Mouse (Mus musculus) erythroid progenitor cell, adult 5-6 weeks (primary cell): ENCODE data around the gene Ndufaf1. TPM values are rescaled to one million over a fixed set of nuclear protein-coding genes. Genes with fewer than 3 reads are reported as not detected.
"Not testable (repeated sequence)": the region's sequence is repeated elsewhere in the genome, so short reads cannot be mapped to it uniquely, and the experiment has no call there.

Experiments
- ATAC-seq: replicated peaks from 2 replicates; pipeline ENCODE4 v1.8.0; 2016; ENCODE audit warnings: moderate number of reproducible peaks, mild to moderate bottlenecking, moderate TSS enrichment, inconsistent platforms; ENCODE audit not compliant: poor library complexity, low FRiP score, severe bottlenecking
- total RNA-seq, 2 experiments: library from RNA; stranded (forward) in 1 of 2; stranded (reverse) in 1 of 2; fragments of 150-400 nt in 1 of 2; fragments of 186-747, 209-891 nt in 1 of 2; gene quantifications; 2 replicates each; pipeline versions ENCODE4 v1.2.3 to v1.2.4; 2015 to 2017; ENCODE audit warnings: low replicate concordance in 2 of 2

Ndufaf1 gene
- total RNA-seq, 2 experiments from 2014 or later, result 5.4 to 8.4 TPM

GRCm38 (mm10) chr2:119619002-119619401 lies 43.6 kb downstream of the Ndufaf1 start:
- not testable (repeated sequence) for ATAC-seq

- ATAC-seq, result peak; percentile 93
These were observed 44.2 kb downstream of the Ndufaf1 start, which contains the start of the genes Nusap1 and Oip5 for GRCm38 (mm10) chr2:119618199-119618982. Gene Nusap1, plus strand, starts transcription at chr2:119618298. Gene Oip5, minus strand, starts transcription at chr2:119618469.

GRCm38 (mm10) chr2:119617841-119618198 lies 44.8 kb downstream of the Ndufaf1 start:
- peak; percentile 73 for ATAC-seq

- ATAC-seq, result peak; percentile 82
These were observed 55.6 kb downstream of the Ndufaf1 start for GRCm38 (mm10) chr2:119607023-119607422.

Other genes starting within 250 kb of the Ndufaf1 start
- gene Ino80, start 185.1 kb downstream of the Ndufaf1 start, total RNA-seq (2015; ENCODE audit: low replicate concordance), result 10.9 and 11.9 TPM in 2 replicates
- gene Ino80, start 185.1 kb downstream of the Ndufaf1 start, total RNA-seq (2017; ENCODE audit: low replicate concordance), result 10.0 and 11.1 TPM in 2 replicates
- not detected in 2 replicates for gene Exd1, start 115.2 kb downstream of the Ndufaf1 start, total RNA-seq (2015; ENCODE audit: low replicate concordance)
- gene Exd1, start 115.2 kb downstream of the Ndufaf1 start, total RNA-seq (2017; ENCODE audit: low replicate concordance), result 0.90 TPM in 1 of 2 replicates, not detected in the other
- gene Chp1, start 115.1 kb downstream of the Ndufaf1 start, total RNA-seq (2015; ENCODE audit: low replicate concordance), result 76.7 and 89.7 TPM in 2 replicates
- 53.0 and 61.0 TPM in 2 replicates for gene Chp1, start 115.1 kb downstream of the Ndufaf1 start, total RNA-seq (2017; ENCODE audit: low replicate concordance)
- gene Nusap1, start 44.5 kb downstream of the Ndufaf1 start, total RNA-seq (2015; ENCODE audit: low replicate concordance), result 358 and 360 TPM in 2 replicates
- gene Nusap1, start 44.5 kb downstream of the Ndufaf1 start, total RNA-seq (2017; ENCODE audit: low replicate concordance), result 406 and 409 TPM in 2 replicates
- 68.1 and 71.7 TPM in 2 replicates for gene Oip5, start 44.4 kb downstream of the Ndufaf1 start, total RNA-seq (2015; ENCODE audit: low replicate concordance)
- gene Oip5, start 44.4 kb downstream of the Ndufaf1 start, total RNA-seq (2017; ENCODE audit: low replicate concordance), result 32.5 and 94.3 TPM in 2 replicates
- 33.2 and 42.3 TPM in 2 replicates for gene Rtf1, start 12.2 kb upstream of the Ndufaf1 start, total RNA-seq (2015; ENCODE audit: low replicate concordance)
- gene Rtf1, start 12.2 kb upstream of the Ndufaf1 start, total RNA-seq (2017; ENCODE audit: low replicate concordance), result 19.6 and 23.8 TPM in 2 replicates
- gene Itpka, start 79.5 kb upstream of the Ndufaf1 start, total RNA-seq (2015; ENCODE audit: low replicate concordance), result not detected in 2 replicates
- not detected in 2 replicates for gene Itpka, start 79.5 kb upstream of the Ndufaf1 start, total RNA-seq (2017; ENCODE audit: low replicate concordance)
- gene Ltk, start 97.6 kb upstream of the Ndufaf1 start, total RNA-seq (2015; ENCODE audit: low replicate concordance), result not detected in 2 replicates
- not detected in 2 replicates for gene Ltk, start 97.6 kb upstream of the Ndufaf1 start, total RNA-seq (2017; ENCODE audit: low replicate concordance)
- 0.42 and 2.2 TPM in 2 replicates for gene Rpap1, start 124.7 kb upstream of the Ndufaf1 start, total RNA-seq (2015; ENCODE audit: low replicate concordance)
- gene Rpap1, start 124.7 kb upstream of the Ndufaf1 start, total RNA-seq (2017; ENCODE audit: low replicate concordance), result 2.8 and 3.2 TPM in 2 replicates
- not detected in 2 replicates for gene Tyro3, start 134.9 kb upstream of the Ndufaf1 start, total RNA-seq (2015; ENCODE audit: low replicate concordance)
- gene Tyro3, start 134.9 kb upstream of the Ndufaf1 start, total RNA-seq (2017; ENCODE audit: low replicate concordance), result not detected in 2 replicates
- 8.3 and 10.5 TPM in 2 replicates for gene Mga, start 234.4 kb upstream of the Ndufaf1 start, total RNA-seq (2015; ENCODE audit: low replicate concordance)
- 12.2 and 20.9 TPM in 2 replicates for gene Mga, start 234.4 kb upstream of the Ndufaf1 start, total RNA-seq (2017; ENCODE audit: low replicate concordance)